Mouse (Mus musculus) Patski (cell line): ENCODE results near the gene Ghr. TPM values are rescaled to one million over a fixed set of nuclear protein-coding genes. Genes with fewer than 3 reads are reported as not detected.

Source experiments
- ATAC-seq: fragments of 100-300 bp; one replicate; pipeline ENCODE4 v1.8.0; 2021
- CTCF ChIA-PET: fragments of 350-600 bp; sonication (Branson Sonifier 250); formaldehyde crosslinking; loops from one replicate; lab custom pipeline; 2022; ENCODE audit warnings: inconsistent platforms; lab: Charles Lee
- POLR2A ChIA-PET: fragments of 350-600 bp; sonication (Branson Sonifier 250); formaldehyde crosslinking; loops from one replicate; lab custom pipeline; 2022; ENCODE audit warnings: antibody characterized with exemption, inconsistent platforms; lab: Charles Lee
- DNase-seq: peaks from one replicate; pipeline ENCODE4 v3.0.0-alpha.2; 2011; ENCODE audit warnings: low read depth, low spot score
- H3K27me3 ChIP-seq: fragments of 371-371 bp; one replicate; pipeline ENCODE4 v1.5.1; 2021
- CTCF ChIP-seq: fragments of 100-300 bp; IDR thresholded peaks from one replicate; pipeline ENCODE4 v1.5.1; 2021
- in situ Hi-C: fragments of 300-500 bp; cut with MboI; formaldehyde crosslinking; loops from 3 replicates; pipeline ENCODE4 v1.11.1; 2018; ENCODE audit warnings: low pct_unique_long_range_greater_than_20kb, mixed read lengths
- polyA plus RNA-seq: library from polyadenylated mRNA; unstranded; gene quantifications from one replicate; pipeline ENCODE4 v1.2.3, GENCODE M21; 2021

The Ghr gene
- polyA plus RNA-seq, 1 experiment from 2014 or later: 46.8 TPM

DNA sequence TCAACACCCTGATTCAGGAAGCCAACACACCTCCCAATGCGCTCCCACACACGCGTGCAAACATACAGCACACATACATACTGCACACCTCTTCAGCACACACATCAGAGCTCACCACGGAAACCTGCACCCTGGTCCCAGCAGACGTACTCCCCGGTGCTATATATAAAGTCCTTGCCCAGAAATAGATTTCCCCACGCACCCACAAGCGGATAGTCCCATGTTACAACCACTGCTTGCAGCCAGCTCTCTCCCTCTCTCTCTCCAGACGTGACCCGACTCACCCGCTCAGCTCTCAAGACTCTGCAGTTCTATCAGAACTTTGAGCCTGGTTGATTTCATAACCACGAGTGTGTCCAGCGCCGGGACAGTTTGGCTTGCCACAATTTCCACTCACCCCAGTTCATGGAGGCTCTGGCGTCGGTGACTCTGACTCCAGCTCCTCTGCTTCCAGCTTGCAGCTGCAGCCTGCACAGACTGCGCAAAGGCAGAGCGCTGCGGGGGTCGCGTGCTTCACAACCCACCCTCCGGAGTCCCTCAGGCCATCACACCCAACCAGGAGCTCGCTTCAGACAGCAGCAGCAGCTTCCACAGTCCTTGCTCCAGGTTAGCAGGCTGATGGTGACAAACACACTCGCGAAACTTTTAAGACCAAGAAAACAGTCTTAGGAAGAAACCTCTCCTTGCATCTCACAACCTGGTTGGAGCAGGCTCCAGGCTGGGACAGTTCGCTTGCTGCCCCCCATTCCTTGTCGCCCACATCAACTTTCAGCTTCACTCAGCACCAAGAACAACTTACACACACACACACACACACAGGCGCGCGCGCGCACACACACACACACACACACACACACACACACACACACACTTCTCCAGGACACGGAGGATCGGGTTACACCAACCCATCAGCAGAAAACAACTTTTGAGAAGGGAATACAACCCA, 1.2 kb downstream of the Ghr start:
- CTCF ChIA-PET: interaction anchor here (1.2 to 7.2 kb wide), 8 partner anchors 12 to 225 kb away, joined by 3 to 46 read pairs (median 4); no protein-coding TSS in a partner anchor
- TF ChIP-seq CTCF: no peak
- DNase-seq: peak; percentile 9
- no peaks in the 10 kb centered on the region for H3K27me3 ChIP-seq
- in situ Hi-C loops: loop anchor here (5.0 to 10.0 kb wide), 3 partner anchors 225 to 377 kb away; no protein-coding TSS in a partner anchor
- ATAC-seq: peak; percentile 42
- POLR2A ChIA-PET: interaction anchor here (0.6 to 0.7 kb wide), 3 partner anchors 9 to 322 kb away, joined by 3 to 4 read pairs (median 3); no protein-coding TSS in a partner anchor

DNA sequence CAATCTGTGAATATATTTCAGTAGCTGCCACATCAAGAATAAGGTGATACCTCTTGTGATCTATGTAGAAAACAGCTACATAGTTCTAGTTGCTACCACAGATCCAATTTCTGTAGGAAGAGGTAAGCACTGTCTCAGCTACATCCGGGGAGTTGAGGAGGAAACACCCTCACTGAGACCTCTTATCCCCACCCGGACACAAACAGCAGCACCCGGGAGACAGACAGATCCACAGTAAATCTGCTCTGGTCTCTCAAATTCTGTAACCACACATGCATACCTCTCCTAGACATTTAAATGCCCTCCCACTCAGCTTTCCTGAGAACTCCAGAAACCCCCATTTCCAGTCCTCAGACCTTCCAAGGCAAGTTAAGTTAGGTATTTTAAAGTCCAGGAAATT, 2.0 kb downstream of the Ghr start:
- no peaks in the 10 kb centered on the region for H3K27me3 ChIP-seq
- no peak for DNase-seq
- no peak for ATAC-seq
- ChIA-PET CTCF (interaction anchor here (0.9 to 7.2 kb wide), 7 partner anchors 11 to 147 kb away, joined by 3 to 46 read pairs (median 3); no protein-coding TSS in a partner anchor), POLR2A (no interaction called here)
- in situ Hi-C loops: loop anchor here (5.0 to 10.0 kb wide), 3 partner anchors 224 to 377 kb away; no protein-coding TSS in a partner anchor
- no peak for TF ChIP-seq CTCF

DNA sequence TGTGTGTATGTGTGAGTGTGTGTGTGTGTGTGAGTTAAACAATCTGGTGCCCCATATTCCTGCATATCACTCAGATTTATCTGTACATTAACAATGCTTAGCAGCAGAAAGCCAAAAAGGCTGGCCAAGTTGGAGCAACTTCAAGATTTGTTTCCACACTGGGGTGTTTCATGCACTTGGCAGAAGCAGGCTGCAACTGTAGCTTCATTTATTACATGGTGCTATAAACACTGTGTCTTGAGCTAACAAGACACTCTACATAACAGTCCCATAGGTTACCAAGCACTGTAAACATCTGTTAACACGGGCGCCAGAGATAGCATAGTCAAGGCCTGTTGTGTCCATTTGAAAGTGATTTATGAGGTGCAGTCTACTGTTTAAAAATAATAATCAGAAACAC, 3.1 kb downstream of the Ghr start:
- ChIA-PET POLR2A (interaction anchor here (0.5 kb wide), 1 partner anchor 213 kb away, joined by 4 read pairs; no protein-coding TSS in a partner anchor), CTCF (interaction anchor here (7.2 kb wide), 1 partner anchor 139 kb away, joined by 46 read pairs; no protein-coding TSS in a partner anchor)
- ATAC-seq (no peak), DNase-seq (no peak)
- in situ Hi-C loops: loop anchor here (5.0 to 10.0 kb wide), 3 partner anchors 223 to 375 kb away; no protein-coding TSS in a partner anchor
- no peak for TF ChIP-seq CTCF
- H3K27me3 ChIP-seq: no peaks in the 10 kb centered on the region

DNA sequence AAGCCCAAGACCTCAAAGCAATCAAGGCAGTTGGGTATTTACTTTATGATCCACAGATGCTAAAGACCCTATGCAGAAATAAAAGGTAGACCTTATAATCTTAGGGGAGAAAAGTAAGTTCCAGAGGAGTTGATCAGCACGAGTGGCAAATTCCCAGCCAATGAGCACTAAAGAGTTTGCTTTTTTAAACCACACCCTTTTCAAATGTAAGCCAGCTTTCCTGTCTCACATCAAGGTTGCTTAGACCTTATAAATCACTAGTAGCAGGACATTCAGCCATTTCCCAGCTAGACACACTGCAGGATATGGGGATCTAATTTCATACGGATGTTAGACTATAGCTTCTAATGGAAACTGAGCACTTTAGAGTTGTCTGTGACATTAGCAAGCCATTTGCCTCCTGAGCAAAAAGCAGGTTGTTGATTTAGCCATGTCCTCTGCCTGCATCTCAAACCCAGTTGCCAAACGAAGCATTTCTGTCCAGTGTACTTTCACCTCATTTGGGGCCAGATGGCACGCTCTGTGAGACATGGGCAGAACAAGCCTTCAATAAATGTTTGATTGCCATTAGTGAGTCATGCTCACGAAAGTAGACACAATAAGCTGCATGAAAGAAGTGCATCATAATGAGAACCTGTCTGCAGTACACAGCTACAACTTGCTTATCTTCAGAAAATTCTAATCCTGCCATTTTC, 4.9 kb downstream of the Ghr start:
- ChIA-PET POLR2A (no interaction called here), CTCF (interaction anchor here (7.2 kb wide), 1 partner anchor 137 kb away, joined by 46 read pairs; no protein-coding TSS in a partner anchor)
- TF ChIP-seq CTCF: no peak
- ATAC-seq: no peak
- no peak for DNase-seq
- H3K27me3 ChIP-seq: no peaks in the 10 kb centered on the region
- in situ Hi-C loops: loop anchor here (5.0 kb wide), 1 partner anchor 126 kb away; no protein-coding TSS in a partner anchor

DNA sequence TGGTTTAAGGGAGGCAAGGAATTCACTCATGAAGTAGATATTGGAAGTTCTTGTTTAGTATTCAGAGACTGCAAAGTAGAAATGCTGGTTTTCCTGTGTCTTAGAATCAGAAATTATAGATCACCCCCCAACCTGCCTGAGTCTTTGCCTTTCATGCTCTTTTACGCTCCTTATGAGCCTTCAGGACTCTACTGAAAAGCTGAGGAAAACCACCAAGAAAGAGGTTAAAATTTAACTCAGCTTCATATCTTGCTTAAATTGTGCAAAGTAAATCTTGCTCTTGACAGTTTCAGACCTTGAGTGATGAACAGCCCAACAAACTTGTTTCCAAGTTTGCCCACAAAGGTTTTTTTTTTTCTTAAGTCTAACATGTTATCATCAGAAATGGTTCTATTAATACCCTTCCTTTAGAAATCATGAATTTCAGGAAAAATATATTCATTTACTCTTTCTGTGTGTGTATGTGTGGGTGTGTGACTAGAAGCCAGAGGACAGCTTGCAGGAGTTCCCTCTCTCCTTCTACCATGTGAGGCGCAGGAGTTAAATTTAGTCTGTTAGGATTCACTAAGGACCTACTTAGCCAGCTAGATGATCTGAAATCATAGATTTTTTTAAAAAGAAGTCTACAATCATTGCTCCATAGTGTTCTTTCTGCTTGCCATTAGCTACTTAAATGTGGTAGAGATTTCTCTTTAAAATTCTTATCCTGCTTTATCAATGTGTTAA, 14.0 kb downstream of the Ghr start:
- CTCF ChIA-PET: interaction anchor here (1.0 to 3.9 kb wide), 3 partner anchors 13 to 273 kb away, joined by 3 to 19 read pairs (median 9); partner anchors contain the start of gene Ghr
- no peak for ATAC-seq
- POLR2A ChIA-PET: interaction anchor here (0.6 kb wide), 1 partner anchor 98 kb away, joined by 4 read pairs; no protein-coding TSS in a partner anchor
- DNase-seq: no peak
- in situ Hi-C loops: no loop called here
- no peak for TF ChIP-seq CTCF
- H3K27me3 ChIP-seq: no peaks in the 10 kb centered on the region

DNA sequence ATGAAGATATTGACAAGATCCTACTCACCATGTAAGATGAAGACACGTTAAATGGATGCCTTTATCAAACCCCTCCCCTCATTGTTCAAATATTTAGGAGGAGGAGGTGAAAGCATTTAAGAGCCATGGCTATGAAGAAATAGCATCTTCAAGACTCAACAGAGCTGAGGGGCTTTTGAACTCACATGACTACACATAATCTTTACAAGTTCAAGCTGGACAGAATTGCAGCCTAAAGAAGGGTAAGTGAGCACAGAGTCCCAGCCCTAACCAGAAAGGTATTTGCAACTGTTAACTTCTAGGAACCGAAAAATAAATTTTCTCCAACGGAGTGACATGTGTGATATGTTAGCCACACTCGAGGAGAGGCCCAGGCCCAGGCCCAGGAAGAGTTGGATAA, 18.7 kb downstream of the Ghr start:
- no peaks in the 10 kb centered on the region for H3K27me3 ChIP-seq
- in situ Hi-C loops: no loop called here
- ATAC-seq: no peak
- no peak for TF ChIP-seq CTCF
- DNase-seq: no peak
- ChIA-PET POLR2A (no interaction called here), CTCF (no interaction called here)

DNA sequence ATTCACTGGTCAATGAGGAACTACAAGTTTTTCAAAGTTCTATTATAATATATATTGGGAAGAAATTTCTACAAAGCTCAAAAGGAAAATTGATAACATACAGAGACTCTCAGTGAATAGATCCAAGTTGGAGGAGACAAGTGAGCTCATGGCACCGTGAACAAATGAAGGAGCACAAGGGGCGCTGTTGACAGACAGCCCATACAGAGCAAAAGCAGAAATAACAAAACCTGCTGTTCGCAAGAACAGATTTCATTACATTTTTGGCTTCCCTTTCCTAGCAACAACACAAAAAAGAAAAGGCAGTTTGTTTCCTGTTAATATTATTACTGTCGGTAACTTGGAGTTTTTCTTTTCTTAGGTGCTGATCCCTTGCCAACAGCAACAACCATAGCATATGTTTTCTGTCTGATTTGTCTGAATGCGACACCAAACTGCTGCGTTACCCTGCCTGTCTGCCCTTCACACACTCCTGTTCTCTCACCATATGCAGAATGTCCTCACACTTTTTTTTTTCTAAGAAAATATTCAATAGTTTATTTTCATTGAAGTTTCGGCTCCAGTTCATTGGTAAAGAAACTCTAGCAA, 19.3 kb downstream of the Ghr start:
- POLR2A ChIA-PET: interaction anchor here (0.5 kb wide), 1 partner anchor 1515 kb away, joined by 3 read pairs; no protein-coding TSS in a partner anchor
- H3K27me3 ChIP-seq: no peaks in the 10 kb centered on the region
- DNase-seq (no peak), ATAC-seq (no peak)
- in situ Hi-C loops: no loop called here
- CTCF ChIA-PET: no interaction called here
- no peak for TF ChIP-seq CTCF

DNA sequence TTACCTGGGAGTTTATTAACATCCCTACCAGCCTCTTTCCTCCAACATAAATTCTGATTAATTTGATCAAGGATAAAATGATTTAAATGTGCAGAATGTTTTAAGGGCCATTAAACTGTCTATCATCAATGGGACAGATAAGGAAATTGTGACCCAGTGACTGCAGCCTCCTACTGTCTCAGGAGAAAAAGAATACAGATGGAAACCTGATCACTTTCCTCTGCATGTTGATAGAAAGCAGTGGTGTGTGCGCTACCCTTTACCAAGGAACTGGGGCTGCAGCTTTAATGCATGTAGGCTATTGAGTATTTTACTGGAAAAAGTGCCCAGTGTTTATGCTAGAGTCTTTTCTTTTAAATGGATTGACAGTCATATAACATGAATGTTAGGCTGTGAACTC, 19.8 kb downstream of the Ghr start:
- in situ Hi-C loops: no loop called here
- no peak for ATAC-seq
- no peak for TF ChIP-seq CTCF
- POLR2A ChIA-PET: interaction anchor here (0.5 to 0.6 kb wide), 2 partner anchors 186 to 1515 kb away, joined by 3 read pairs; no protein-coding TSS in a partner anchor
- no peaks in the 10 kb centered on the region for H3K27me3 ChIP-seq
- no peak for DNase-seq
- CTCF ChIA-PET: no interaction called here

DNA sequence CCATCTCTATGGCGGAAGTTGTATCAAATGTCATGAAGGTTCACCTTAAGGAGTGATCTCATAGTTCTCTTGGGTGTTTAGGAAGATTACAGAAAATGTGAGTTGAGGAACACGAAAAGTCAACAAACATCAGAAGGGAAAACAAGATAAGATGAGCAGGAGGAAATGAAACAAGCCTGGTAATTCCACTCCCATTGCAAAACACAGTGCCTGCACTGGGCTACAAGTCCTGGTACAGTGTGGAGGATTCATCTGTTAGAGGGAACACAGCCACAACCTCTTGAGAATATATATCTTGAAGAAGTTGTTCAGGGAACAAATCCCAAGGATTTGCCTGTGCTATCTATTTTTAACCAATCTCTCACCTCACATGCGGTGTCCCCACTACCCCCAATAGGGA, 24.8 kb downstream of the Ghr start:
- in situ Hi-C loops: no loop called here
- TF ChIP-seq CTCF: no peak
- ATAC-seq (no peak), DNase-seq (no peak)
- CTCF ChIA-PET: no interaction called here
- POLR2A ChIA-PET: no interaction called here
- H3K27me3 ChIP-seq: no peaks in the 10 kb centered on the region
